Mouse (Mus musculus) macrophage (primary cell): ENCODE results near the gene L3mbtl4. TPM values are rescaled to one million over a fixed set of nuclear protein-coding genes. Genes with fewer than 3 reads are reported as not detected.
"Not testable (repeated sequence)": the region's sequence is repeated elsewhere in the genome, so short reads cannot be mapped to it uniquely, and the experiment has no call there.

Source experiments
- H3K27ac ChIP-seq: fragments of 350-480 bp; formaldehyde crosslinking; 2 replicates; pipeline ENCODE4 v1.9.0; 2021
- H3K36me3 ChIP-seq: fragments of 350-480 bp; formaldehyde crosslinking; 2 replicates; pipeline ENCODE4 v1.9.0; 2021; ENCODE audit errors: inconsistent target
- H3K4me3 ChIP-seq: fragments of 350-480 bp; formaldehyde crosslinking; 2 replicates; pipeline ENCODE4 v1.9.0; 2021; ENCODE audit errors: inconsistent target
- H3K79me2 ChIP-seq: fragments of 350-480 bp; formaldehyde crosslinking; 2 replicates; pipeline ENCODE4 v1.9.0; 2021; ENCODE audit errors: inconsistent target
- WGBS: methylation state at CpG from one replicate; pipeline ENCODE4 v1.1.7; 2026; ENCODE audit warnings: inconsistent platforms; ENCODE audit not compliant: missing documents; 5-methylcytosine and 5-hydroxymethylcytosine counted together
- polyA plus RNA-seq: library from polyadenylated mRNA; stranded (reverse); fragments of 250-400 nt; gene quantifications from 3 replicates; pipeline ENCODE4 v1.2.4, GENCODE M21; 2018; ENCODE audit warnings: inconsistent platforms

L3mbtl4 gene
- polyA plus RNA-seq, 1 experiment from 2014 or later: not detected

DNA sequence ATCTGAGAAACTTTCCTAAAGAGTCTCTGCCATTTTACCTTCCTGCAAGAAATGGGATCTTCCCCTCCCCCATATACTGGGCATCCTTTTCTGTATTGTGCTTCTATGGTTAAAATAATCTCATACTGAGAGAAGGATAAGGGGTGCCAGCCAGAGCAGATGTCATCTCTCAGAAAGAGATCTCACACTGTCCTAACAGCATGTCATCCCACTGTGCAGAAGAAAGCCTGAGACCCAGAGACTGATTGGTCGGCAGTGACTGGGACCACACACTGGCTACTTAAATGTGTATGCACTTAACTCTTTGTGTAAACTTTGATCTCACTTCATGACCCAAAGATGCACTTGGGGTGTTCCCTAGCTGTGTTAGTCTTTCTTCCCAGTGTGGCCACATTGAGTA, 193.7 kb downstream of the L3mbtl4 start:
- Histone ChIP-seq H3K4me3 (no peak overlapping the region), H3K36me3 (no peaks in the 10 kb centered on the region), H3K27ac (no peak overlapping the region), H3K79me2 (no peaks in the 10 kb centered on the region)
- 71% methylated on average over 1 of the region's 1 CpGs for WGBS

DNA sequence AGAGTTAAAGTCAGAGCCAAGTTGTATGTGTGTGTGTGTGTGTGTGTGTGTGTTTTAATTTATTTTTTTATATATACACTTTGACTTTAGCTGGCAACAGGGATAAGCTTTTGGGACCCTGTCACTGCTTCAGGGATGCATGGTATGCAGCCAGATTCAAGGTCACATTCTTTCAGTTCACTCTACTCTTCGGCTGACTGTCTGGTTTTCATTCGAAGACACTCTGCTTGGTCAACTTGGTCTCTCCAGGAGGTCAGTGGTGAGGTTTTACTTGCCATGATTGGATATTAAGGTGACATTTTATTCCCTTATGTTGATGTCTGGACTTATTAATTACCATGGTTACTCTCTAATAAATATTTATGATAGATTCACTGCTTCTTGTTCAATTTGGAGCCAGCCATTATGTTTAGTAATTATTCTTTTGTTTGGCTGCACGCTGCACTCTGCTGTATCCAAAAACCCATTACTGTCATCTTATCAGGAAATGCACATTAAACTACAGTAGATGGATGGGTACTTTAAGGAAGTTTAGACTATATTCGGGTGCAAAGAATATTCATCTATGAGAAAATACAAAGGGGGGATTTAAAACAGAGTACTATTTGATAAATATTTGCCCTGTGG, 216.6 kb downstream of the L3mbtl4 start:
- Histone ChIP-seq H3K4me3 (no peak overlapping the region), H3K27ac (no peak overlapping the region), H3K79me2 (no peaks in the 10 kb centered on the region), H3K36me3 (no peaks in the 10 kb centered on the region)
- 91% methylated on average over 4 of the region's 4 CpGs for WGBS

DNA sequence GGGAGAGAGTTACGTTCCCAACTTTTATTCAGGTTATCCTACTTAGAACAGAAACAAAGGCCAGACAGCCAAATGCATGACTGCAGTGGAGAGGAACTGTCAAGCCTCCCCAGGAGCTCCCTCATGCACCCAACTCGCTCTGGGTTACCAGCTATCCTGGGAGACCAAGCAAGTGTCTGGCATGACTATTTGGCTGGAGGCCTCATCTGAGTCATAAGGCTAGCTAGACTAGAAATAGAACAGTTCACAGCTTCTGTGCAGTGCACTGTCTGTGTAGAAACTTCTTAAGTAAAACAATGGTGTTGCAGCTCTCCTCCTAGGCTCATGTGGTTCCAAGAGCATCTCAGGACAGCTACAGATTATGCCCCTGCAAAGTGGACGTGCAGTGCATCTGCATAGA, 218.6 kb downstream of the L3mbtl4 start:
- no peaks in the 10 kb centered on the region for H3K36me3 ChIP-seq
- H3K4me3 ChIP-seq: no peak overlapping the region
- H3K79me2 ChIP-seq: no peaks in the 10 kb centered on the region
- 80% methylated on average over 3 of the region's 3 CpGs for WGBS
- H3K27ac ChIP-seq: no peak overlapping the region

DNA sequence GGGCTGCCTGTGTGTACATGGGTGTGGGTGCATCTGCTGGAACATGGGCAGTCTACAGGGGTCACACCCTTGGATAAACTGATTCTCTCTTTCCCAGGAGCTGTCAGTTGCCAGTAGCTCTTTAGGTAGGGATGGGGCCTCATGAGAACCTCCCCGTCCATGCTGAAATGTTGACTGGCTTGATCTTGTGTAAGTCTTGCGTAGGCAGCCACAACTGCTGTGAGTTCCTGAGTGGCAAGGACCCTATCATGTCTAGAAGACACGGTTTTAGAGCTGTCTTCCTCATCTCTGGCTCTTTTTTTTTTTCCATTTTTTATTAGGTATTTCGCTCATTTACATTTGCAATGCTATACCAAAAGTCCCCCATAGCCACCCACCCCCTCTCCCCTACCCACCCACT, 229.4 kb downstream of the L3mbtl4 start:
- not testable (repeated sequence) for H3K4me3 ChIP-seq, H3K27ac ChIP-seq, H3K36me3 ChIP-seq, H3K79me2 ChIP-seq
- no CpG with 5 or more reads among the region's 4 CpGs for WGBS

DNA sequence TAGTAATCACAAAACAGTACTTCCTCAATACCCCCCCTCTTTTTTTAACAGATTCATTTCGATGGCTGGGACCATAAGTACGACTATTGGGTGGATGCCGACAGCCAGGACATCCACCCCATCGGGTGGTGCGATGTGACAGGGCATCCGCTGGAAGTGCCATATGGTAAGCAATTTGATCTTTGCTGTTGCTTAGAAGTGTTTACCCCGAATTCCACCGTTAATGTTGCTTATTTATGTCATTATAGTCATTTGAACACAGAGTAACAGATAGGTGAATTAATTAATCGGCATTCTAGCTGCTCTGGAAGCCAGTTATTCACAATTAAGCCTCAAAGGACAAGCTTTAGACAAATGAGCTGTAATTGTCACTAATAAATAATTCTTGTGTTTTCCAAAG, 286.1 kb downstream of the L3mbtl4 start:
- H3K27ac ChIP-seq: no peak overlapping the region
- no peaks in the 10 kb centered on the region for H3K79me2 ChIP-seq
- no peaks in the 10 kb centered on the region for H3K36me3 ChIP-seq
- no peak overlapping the region for H3K4me3 ChIP-seq
- WGBS: 75% methylated on average over 9 of the region's 9 CpGs

DNA sequence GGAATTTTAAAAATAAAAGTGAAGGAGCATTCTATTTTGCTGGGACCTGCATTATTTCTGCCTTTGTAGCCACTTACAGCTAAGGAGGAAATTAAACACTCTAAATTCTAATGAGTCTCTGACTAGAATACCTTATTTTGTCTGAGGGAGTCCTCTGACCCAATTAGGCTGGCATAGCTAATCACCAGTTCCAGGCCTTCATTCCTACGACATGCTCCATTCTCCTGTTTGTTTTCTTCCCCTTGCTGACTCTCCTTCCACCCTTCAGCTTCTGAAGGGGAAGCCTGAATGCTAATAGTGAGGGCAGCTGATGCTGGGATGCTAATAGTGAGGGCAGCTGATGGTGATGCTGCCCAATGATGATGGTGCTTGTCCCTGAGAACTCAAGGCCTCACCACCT, 286.7 kb downstream of the L3mbtl4 start:
- H3K79me2 ChIP-seq: no peaks in the 10 kb centered on the region
- 40% methylated on average over 1 of the region's 1 CpGs for WGBS

DNA sequence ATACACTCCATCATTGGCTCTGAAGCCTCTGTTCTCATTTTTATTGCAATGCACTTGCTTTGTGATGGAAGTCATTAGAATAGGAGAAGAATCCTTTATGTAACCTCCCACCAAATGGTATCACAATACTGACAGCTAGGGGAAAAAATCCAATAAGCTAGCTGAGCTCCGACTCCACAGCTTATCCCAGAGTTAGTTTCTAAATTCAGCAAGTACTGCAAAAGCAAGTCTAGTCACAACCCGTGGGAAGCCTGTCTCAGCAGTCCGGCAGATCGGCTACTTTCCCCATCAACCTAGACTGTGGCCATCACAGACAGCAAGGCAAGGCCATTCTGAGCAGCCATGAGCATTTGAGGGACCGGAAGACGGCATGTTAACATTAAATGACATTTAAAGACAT, 298.2 kb downstream of the L3mbtl4 start:
- 89% methylated on average over 6 of the region's 6 CpGs for WGBS

More for the DNA sequence above, 286.7 kb downstream of the L3mbtl4 start:
- H3K4me3 ChIP-seq: no peak overlapping the region
- no peak overlapping the region for H3K27ac ChIP-seq
- no peaks in the 10 kb centered on the region for H3K36me3 ChIP-seq

DNA sequence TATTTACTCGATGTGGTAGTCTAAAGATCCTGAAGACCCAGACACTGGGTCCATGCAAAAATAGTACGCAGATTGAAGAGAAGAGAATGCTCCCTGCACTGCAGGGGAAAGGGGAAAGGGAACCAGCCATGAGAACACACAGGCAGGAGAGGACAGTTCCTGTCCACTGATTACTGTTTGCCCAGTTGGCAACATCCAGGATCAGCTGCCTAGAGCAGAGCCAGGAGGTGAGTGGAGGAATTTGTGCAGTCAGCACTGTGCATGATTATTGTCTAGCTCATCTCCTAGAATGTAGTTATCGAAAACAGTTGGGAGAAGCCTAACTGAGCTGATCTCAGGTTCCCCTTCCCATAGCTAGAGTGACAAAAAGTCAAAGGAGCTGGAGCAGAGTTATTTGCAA, 311.6 kb downstream of the L3mbtl4 start:
- Histone ChIP-seq H3K79me2 (no peaks in the 10 kb centered on the region), H3K27ac (no peak overlapping the region), H3K36me3 (no peaks in the 10 kb centered on the region), H3K4me3 (no peak overlapping the region)
- 85% methylated on average over 3 of the region's 3 CpGs for WGBS

More for the DNA sequence above, 298.2 kb downstream of the L3mbtl4 start:
- Histone ChIP-seq H3K36me3 (no peaks in the 10 kb centered on the region), H3K4me3 (no peak overlapping the region), H3K27ac (no peak overlapping the region), H3K79me2 (no peaks in the 10 kb centered on the region)

DNA sequence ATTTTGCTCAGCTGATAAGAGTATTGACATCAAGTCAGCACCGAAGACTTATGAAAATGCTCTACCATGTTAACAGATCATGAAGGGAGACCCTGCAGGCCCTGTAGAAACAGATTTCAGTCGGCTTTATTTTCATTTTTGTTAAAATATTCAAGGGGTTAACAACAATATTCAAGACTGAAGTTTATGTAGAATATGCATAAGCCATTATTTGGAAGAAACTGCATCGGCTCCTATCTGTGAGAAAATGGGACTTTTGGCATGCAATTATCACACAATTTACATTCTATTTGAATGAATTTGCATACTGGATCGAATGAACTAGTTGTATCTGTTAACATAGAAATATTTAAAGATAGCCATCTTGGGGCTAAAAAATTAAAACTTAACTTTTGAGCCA, 318.0 kb downstream of the L3mbtl4 start:
- Histone ChIP-seq H3K4me3 (no peak overlapping the region), H3K36me3 (no peaks in the 10 kb centered on the region), H3K79me2 (no peaks in the 10 kb centered on the region), H3K27ac (no peak overlapping the region)
- 64% methylated on average over 4 of the region's 4 CpGs for WGBS

DNA sequence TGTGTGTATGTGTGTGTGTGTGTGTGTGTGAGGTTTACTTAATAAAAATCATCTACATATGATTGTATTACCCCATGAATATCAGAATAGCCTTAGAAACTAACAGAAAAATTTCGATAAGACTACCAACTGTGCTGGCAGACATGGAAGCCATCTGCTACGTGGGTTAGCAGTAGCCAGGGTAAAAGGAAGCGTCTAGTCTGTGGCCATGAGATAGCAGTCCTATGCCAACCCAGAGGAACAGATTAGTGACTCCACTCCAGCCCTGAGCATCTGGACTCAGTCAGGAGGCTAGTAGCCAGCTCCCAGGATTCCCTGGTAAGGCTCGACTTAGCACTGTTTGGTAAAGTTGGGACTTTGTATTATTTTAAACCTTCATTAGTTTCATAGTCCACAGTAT, 329.1 kb downstream of the L3mbtl4 start:
- Histone ChIP-seq H3K27ac (no peak overlapping the region), H3K4me3 (no peak overlapping the region), H3K79me2 (no peaks in the 10 kb centered on the region), H3K36me3 (no peaks in the 10 kb centered on the region)
- 72% methylated on average over 4 of the region's 4 CpGs for WGBS

DNA sequence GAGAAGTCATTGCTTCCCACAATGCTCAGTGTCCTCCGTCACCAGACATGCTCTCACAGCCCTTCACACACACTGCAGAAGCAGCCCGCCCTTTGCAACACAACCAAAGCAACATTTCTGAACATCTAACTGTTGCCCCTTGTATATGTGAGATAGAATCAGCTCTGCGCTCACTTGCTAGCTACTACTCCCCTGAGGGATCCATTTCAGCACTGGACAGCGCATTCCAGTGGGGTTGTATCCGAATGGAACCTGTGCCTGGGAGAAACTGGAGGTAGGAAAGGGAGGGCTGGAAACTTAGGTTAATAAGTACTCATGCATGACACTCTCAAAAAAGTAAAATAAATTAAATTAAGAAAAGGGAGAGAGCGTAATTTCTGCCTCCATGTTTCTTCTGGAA, 334.1 kb downstream of the L3mbtl4 start:
- Histone ChIP-seq H3K27ac (no peak overlapping the region), H3K4me3 (no peak overlapping the region), H3K36me3 (no peaks in the 10 kb centered on the region), H3K79me2 (no peaks in the 10 kb centered on the region)
- WGBS: 53% methylated on average over 5 of the region's 6 CpGs

DNA sequence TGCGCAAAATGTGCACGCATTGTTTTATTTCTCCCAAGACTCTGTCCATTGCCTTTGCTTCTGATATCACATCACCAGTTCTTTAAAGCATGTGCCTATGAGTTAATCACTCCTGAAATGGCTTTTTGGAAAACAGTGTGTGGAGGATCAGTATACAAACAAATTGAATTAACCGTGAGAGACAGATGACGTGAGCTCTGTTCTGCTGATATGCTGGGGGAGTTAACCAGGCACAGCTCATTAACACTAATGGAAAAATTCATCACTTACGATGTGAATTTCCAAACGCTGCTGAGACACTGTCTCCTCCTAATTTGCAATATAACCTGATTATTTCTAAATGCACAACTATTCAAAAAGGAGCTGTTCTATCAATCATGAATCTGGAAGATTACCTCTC, 337.6 kb downstream of the L3mbtl4 start:
- Histone ChIP-seq H3K4me3 (no peak overlapping the region), H3K79me2 (no peaks in the 10 kb centered on the region), H3K36me3 (no peaks in the 10 kb centered on the region), H3K27ac (no peak overlapping the region)
- 91% methylated on average over 6 of the region's 6 CpGs for WGBS

DNA sequence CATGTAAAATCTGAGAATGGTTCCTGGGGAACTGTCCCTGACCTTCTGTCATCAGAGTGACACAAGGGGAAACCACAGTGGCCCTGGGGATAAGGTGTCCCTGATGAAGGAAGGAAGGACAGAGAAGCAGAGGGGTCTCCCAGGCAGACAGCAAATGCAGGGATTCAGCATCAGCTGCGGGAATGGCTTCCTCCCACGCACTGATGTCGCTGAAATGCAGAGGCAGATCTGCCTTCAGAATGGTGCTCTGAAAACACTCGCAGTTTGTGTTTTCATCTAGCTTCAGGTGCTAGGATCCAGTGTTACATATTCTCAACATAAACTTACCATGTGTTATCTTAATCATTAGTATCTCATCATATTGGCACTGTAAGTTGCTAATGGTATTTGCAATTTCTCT, 351.7 kb downstream of the L3mbtl4 start:
- no peak overlapping the region for H3K4me3 ChIP-seq
- H3K36me3 ChIP-seq: no peaks in the 10 kb centered on the region
- no peaks in the 10 kb centered on the region for H3K79me2 ChIP-seq
- no peak overlapping the region for H3K27ac ChIP-seq
- 88% methylated on average over 4 of the region's 4 CpGs for WGBS

DNA sequence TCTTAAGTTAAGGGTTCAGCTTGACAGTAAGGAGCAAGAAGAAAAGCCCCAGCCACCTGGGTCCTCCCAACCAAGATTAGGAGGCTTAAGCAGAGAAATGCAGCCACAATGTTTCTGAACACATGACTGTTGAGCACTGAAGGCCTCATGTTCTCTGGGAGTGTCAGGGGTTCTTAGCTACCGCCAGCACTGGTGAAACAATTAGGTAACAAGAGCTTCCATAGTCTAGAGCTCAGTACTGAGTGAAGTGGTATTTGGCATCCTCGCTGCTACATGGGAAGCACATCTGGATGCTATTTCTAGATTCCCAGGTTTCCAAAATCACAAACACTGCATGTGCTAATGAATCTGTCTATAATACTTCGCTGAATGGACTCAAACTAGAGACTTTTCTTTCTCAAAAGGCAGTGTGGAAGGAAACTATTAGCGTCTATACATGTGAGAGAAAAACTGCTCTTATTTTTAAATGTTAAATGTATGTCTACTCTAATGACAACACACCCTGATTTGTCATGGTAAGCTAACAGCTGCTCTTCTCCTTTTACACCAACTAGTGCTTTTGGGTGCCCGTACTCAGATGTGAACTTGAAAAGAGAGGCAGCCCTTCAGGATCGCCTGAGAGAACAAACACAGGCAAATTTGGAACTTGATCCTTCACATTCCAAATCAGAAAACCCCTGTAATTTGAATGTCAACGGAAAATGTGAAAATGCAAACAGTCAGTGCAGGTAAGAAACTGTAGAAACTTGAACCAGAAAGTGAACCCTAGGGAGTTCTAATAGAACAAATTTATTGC, 356.2 kb downstream of the L3mbtl4 start:
- Histone ChIP-seq H3K79me2 (no peaks in the 10 kb centered on the region), H3K36me3 (no peaks in the 10 kb centered on the region), H3K4me3 (no peak overlapping the region), H3K27ac (no peak overlapping the region)
- 75% methylated on average over 7 of the region's 7 CpGs for WGBS

DNA sequence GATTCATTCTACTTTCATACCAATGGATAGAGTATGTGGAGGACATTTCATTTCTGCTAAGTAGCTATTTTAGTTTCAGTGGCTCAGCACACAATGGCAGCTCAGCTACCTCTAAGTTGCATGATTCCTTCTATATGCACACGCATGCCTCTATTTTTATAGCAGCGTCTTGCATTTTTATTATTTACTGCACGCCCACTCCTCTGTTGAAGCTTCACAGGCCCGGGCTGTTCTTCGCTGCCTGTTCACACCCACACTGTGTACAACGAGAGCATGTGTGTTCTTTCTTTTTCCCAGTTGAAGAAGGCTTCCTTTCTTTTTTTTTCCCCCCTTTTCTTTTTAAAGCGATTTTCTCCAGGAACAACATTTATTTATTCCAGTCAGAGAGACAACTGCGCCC, 357.8 kb downstream of the L3mbtl4 start:
- Histone ChIP-seq H3K36me3 (no peaks in the 10 kb centered on the region), H3K27ac (no peak overlapping the region), H3K79me2 (no peaks in the 10 kb centered on the region), H3K4me3 (no peak overlapping the region)
- 96% methylated on average over 8 of the region's 8 CpGs for WGBS
